Mouse (Mus musculus): ENCODE results near the gene Pih1d1. TPM values are rescaled to one million over a fixed set of nuclear protein-coding genes. Genes with fewer than 3 reads are reported as not detected.

Gene Pih1d1
- total and polyA plus RNA-seq, 2 experiments from 2014 or later, result 56.3 to 152 TPM

DNA sequence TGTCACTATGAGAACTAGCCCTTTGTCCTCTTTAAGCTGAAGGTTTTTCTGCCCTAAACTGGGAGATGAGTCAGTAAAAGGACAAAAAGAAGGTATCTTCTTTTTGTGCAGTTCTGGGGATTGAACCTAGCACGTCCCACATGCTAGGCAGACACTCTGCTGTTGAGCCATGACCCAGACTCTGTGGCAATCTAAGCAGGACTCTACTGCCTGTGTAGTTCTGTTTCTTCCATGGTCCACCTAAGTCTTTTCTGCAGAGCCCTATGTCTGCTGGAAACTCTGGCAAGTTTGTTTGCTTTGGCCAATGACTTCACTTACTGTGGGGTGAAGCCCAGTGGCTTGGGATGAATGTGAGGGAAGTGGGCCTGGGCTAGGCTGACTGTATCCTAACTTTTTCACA is 15.7 kb upstream of the Pih1d1 start:
- H3K4me2 ChIP-seq (ENCODE audit: low read depth, low read length), result no peak overlapping the region

DNA sequence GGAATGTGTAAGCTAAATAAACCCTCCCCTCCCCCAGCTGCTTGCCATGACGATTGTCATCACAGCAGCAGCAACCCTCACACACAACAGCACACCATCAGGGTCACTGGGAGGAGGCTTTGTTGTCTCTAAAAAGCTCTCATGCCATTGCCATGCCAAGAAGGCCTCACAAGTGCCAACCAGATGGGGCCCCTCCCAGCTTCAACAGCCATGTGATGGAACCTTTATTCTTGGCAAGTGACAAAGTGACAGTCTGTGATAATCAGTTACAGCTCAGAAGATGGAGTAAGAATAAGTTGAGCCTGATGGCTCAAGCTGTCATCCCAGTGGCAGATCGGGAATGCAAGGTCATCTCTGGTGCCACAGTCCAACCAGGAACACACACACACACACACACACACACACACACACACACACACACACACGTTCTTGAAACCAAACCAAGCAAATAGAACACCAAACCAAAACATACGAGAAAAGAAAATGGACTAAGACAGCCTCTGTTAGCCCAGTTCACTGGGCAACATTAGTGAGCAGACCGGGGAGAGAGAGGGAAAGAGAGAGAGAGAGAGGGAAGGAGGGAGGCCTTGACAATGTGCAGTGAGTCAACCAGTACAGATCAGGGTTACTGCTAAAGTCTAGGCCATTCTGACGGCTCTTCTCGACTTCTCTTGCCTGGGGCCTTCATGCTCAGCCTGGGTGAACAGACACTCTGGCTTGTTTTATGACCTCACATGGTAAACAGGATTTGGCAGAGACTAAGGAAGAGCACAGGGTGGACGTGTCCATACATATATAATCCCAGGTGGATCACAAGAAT is 14.0 kb upstream of the Pih1d1 start:
- ATAC-seq (ENCODE audit: insufficient read depth, low read depth) (no peak), DNase-seq (ENCODE audit: low spot score) (no peak)
- no peak overlapping the region for H3K9ac ChIP-seq (replicated peaks; ENCODE audit: low read depth, low read length)
- H3K9me3 ChIP-seq (replicated peaks; ENCODE audit: control insufficient read depth, low read length), result no peaks in the 10 kb centered on the region
- H3K36me3 ChIP-seq (replicated peaks; ENCODE audit: control insufficient read depth, insufficient read depth, low read length), result peaks cover 15% of the 10 kb centered on the region
- no peak overlapping the region for H3K4me2 ChIP-seq (ENCODE audit: low read depth, low read length)
- peak overlapping the region; percentile 53; the same call in 1 of the 2 replicates for H3K27ac ChIP-seq (ENCODE audit: low read depth)
- TF ChIP-seq CTCF (IDR thresholded peaks at IDR 0.05; ENCODE audit: low read depth) (no peak), EP300 (IDR thresholded peaks at IDR 0.05; ENCODE audit: low read depth) (no peak)
- H3K4me1 ChIP-seq (ENCODE audit: control insufficient read depth, insufficient read depth), result no peaks in the 10 kb centered on the region; the same call in 1 of the 2 replicates
- no peaks in the 10 kb centered on the region for H3K27me3 ChIP-seq (ENCODE audit: control insufficient read depth, insufficient read depth, low read length)
- WGBS, result 69% methylated on average over 8 of the region's 8 CpGs
- no peak overlapping the region for H3K4me3 ChIP-seq (ENCODE audit: low read depth, low read length)

More for the DNA sequence above, 15.7 kb upstream of the Pih1d1 start:
- Histone ChIP-seq H3K36me3 (replicated peaks; ENCODE audit: control insufficient read depth, insufficient read depth, low read length) (0 out of 2 replicates have a peak, but pooled peaks cover 4% of the 10 kb centered on the region), H3K27ac (ENCODE audit: low read depth) (no peak overlapping the region), H3K27me3 (ENCODE audit: control insufficient read depth, insufficient read depth, low read length) (no peaks in the 10 kb centered on the region), H3K4me3 (ENCODE audit: low read depth, low read length) (no peak overlapping the region), H3K9ac (replicated peaks; ENCODE audit: low read depth, low read length) (no peak overlapping the region), H3K4me1 (ENCODE audit: control insufficient read depth, insufficient read depth) (no peaks in the 10 kb centered on the region; the same call in 1 of the 2 replicates), H3K9me3 (replicated peaks; ENCODE audit: control insufficient read depth, low read length) (no peaks in the 10 kb centered on the region)
- DNase-seq (ENCODE audit: low spot score) (no peak), ATAC-seq (ENCODE audit: insufficient read depth, low read depth) (no peak)
- no peak for TF ChIP-seq CTCF (IDR thresholded peaks at IDR 0.05; ENCODE audit: low read depth)
- TF ChIP-seq EP300 (IDR thresholded peaks at IDR 0.05; ENCODE audit: low read depth), result no peak
- 79% methylated on average over 1 of the region's 1 CpGs for WGBS

DNA sequence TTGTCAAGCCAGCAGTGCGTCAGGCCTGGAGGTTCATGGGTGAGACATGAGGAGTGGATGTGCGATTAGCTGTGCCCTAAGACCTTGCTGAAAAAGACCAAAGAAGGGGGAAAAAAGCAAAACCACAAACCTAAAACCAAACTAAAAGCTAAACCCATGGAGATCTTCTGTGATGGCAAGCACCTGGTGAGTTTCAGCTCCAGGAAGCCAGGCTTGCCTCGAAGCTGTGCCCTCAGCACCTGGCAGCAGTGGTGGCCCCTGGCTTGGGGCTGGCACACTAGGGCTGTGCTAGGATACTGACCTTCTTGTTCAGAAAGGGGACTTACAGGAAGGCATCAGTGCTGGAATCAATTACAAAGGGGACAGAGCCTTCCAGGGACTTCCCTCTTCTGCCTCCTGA is 12.8 kb upstream of the Pih1d1 start:
- H3K4me2 ChIP-seq (ENCODE audit: low read depth, low read length), result no peak overlapping the region
- H3K4me1 ChIP-seq (ENCODE audit: control insufficient read depth, insufficient read depth), result no peaks in the 10 kb centered on the region; the same call in 1 of the 2 replicates
- TF ChIP-seq EP300 (IDR thresholded peaks at IDR 0.05; ENCODE audit: low read depth) (no peak), CTCF (IDR thresholded peaks at IDR 0.05; ENCODE audit: low read depth) (no peak)
- no peak overlapping the region for H3K9ac ChIP-seq (replicated peaks; ENCODE audit: low read depth, low read length)
- 88% methylated on average over 3 of the region's 3 CpGs for WGBS
- H3K4me3 ChIP-seq (ENCODE audit: low read depth, low read length), result no peak overlapping the region
- no peaks in the 10 kb centered on the region for H3K27me3 ChIP-seq (ENCODE audit: control insufficient read depth, insufficient read depth, low read length)
- no peaks in the 10 kb centered on the region for H3K9me3 ChIP-seq (replicated peaks; ENCODE audit: control insufficient read depth, low read length)
- ATAC-seq (ENCODE audit: insufficient read depth, low read depth), result no peak
- no peak for DNase-seq (ENCODE audit: low spot score)
- H3K27ac ChIP-seq (ENCODE audit: low read depth), result no peak overlapping the region
- peaks cover 22% of the 10 kb centered on the region for H3K36me3 ChIP-seq (replicated peaks; ENCODE audit: control insufficient read depth, insufficient read depth, low read length)

DNA sequence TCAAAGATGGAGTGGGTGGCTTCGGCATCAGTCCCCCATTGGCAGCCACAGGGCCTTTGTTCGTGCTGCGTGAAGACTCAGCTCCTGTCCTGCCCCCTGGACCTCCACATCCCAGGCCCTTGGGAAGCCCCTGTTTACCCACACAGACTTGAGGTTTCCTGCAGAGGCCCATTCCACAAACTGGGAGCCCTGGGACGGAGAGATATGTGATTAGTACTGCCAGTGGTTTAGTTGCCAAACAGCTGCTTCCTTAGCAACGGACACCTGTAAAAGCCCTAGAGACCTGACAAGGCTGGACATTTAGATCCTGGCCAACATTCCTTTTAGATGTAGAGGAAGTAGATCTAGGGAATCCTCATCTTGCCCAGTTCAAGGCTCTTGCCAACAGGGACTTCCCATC is 12.2 kb upstream of the Pih1d1 start:
- ATAC-seq (ENCODE audit: insufficient read depth, low read depth) (no peak), DNase-seq (ENCODE audit: low spot score) (no peak)
- Histone ChIP-seq H3K9me3 (replicated peaks; ENCODE audit: control insufficient read depth, low read length) (no peaks in the 10 kb centered on the region), H3K27me3 (ENCODE audit: control insufficient read depth, insufficient read depth, low read length) (no peaks in the 10 kb centered on the region), H3K27ac (ENCODE audit: low read depth) (no peak overlapping the region), H3K4me3 (ENCODE audit: low read depth, low read length) (no peak overlapping the region), H3K36me3 (replicated peaks; ENCODE audit: control insufficient read depth, insufficient read depth, low read length) (peaks cover 22% of the 10 kb centered on the region), H3K4me1 (ENCODE audit: control insufficient read depth, insufficient read depth) (no peaks in the 10 kb centered on the region; the same call in 1 of the 2 replicates), H3K4me2 (ENCODE audit: low read depth, low read length) (no peak overlapping the region), H3K9ac (replicated peaks; ENCODE audit: low read depth, low read length) (no peak overlapping the region)
- TF ChIP-seq EP300 (IDR thresholded peaks at IDR 0.05; ENCODE audit: low read depth) (no peak), CTCF (IDR thresholded peaks at IDR 0.05; ENCODE audit: low read depth) (no peak)
- 84% methylated on average over 5 of the region's 5 CpGs for WGBS

DNA sequence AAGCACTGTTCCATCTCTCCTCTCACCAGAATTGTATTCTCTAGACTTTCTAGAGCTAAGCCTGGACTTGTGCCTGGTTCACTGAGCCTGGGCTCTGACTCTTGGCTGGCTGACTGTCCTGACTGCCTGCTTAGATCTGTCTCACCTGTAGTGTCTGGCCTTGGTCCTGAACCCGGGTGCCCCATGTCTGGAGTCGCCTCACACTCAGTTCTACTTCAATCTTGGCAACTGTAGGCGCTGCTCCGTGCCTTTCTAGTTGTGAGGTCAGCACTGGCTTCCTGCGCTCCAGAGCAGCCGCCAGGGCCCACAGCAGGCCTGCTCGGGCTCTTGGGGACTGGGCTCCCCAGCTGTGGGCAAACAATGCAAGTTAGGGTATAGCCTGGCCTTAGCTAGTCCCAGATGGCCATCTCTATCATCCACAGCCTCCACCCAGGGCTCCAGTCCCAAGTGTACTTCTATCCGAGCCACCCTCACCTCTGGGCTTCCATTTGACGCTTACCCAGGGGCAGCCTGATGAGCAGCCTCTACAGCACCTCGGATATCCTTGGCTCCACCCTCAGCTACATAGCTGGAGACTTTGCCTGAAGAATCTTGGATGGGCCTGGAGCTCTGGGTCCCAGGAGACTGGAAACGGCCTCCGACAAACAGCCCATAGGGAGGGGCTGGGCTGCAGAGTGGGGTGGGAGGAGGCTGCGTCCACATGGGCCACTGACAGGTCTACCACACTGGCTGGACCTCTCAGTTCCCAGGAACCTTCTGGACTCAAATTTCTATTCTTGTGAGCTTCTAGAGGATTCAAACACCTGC is 9.5 kb upstream of the Pih1d1 start:
- H3K9me3 ChIP-seq (replicated peaks; ENCODE audit: control insufficient read depth, low read length), result no peaks in the 10 kb centered on the region
- no peak overlapping the region for H3K27ac ChIP-seq (ENCODE audit: low read depth)
- no peak overlapping the region for H3K9ac ChIP-seq (replicated peaks; ENCODE audit: low read depth, low read length)
- TF ChIP-seq CTCF (IDR thresholded peaks at IDR 0.05; ENCODE audit: low read depth) (no peak), EP300 (IDR thresholded peaks at IDR 0.05; ENCODE audit: low read depth) (no peak)
- DNase-seq (ENCODE audit: low spot score) (no peak), ATAC-seq (ENCODE audit: insufficient read depth, low read depth) (no peak)
- H3K4me2 ChIP-seq (ENCODE audit: low read depth, low read length), result no peak overlapping the region
- peaks cover 22% of the 10 kb centered on the region for H3K36me3 ChIP-seq (replicated peaks; ENCODE audit: control insufficient read depth, insufficient read depth, low read length)
- 79% methylated on average over 13 of the region's 13 CpGs for WGBS
- no peak overlapping the region for H3K4me3 ChIP-seq (ENCODE audit: low read depth, low read length)
- H3K27me3 ChIP-seq (ENCODE audit: control insufficient read depth, insufficient read depth, low read length), result no peaks in the 10 kb centered on the region
- H3K4me1 ChIP-seq (ENCODE audit: control insufficient read depth, insufficient read depth), result no peaks in the 10 kb centered on the region; the same call in 1 of the 2 replicates

All from heart, postnatal 0 days (tissue).